Mouse (Mus musculus) brain, embryonic 14.5 days (tissue): Measurements from ENCODE around the gene Pml.

ENCODE experiments used
- CTCF ChIP-seq: fragments of 200-500 bp; IDR thresholded peaks from 2 replicates; pipeline ENCODE4 v1.5.1; 2012; ENCODE audit warnings: inconsistent platforms, mild to moderate bottlenecking, moderate library complexity, borderline replicate concordance; ENCODE audit not compliant: insufficient read depth, insufficient read length; ENCODE audit errors: extremely low read depth
- POLR2A ChIP-seq: fragments of 200-500 bp; IDR thresholded peaks from 2 replicates; pipeline ENCODE4 v1.6.1; 2012; ENCODE audit warnings: mild to moderate bottlenecking, inconsistent platforms, borderline replicate concordance; ENCODE audit not compliant: poor library complexity, insufficient read depth, insufficient read length, severe bottlenecking; ENCODE audit errors: extremely low read depth

- TF ChIP-seq POLR2A: no peak
- no peak for TF ChIP-seq CTCF
These were observed 50.7 kb downstream of the Pml start for GRCm38 (mm10) chr9:58198801-58199371.
